Mouse (Mus musculus): Measurements from ENCODE around the gene Gstm1. TPM values are rescaled to one million over a fixed set of nuclear protein-coding genes. Genes with fewer than 3 reads are reported as not detected.

Gstm1 gene
- total and polyA plus RNA-seq, 3 experiments, result 0.31 to 6.7 TPM; not detected in 1

DNA sequence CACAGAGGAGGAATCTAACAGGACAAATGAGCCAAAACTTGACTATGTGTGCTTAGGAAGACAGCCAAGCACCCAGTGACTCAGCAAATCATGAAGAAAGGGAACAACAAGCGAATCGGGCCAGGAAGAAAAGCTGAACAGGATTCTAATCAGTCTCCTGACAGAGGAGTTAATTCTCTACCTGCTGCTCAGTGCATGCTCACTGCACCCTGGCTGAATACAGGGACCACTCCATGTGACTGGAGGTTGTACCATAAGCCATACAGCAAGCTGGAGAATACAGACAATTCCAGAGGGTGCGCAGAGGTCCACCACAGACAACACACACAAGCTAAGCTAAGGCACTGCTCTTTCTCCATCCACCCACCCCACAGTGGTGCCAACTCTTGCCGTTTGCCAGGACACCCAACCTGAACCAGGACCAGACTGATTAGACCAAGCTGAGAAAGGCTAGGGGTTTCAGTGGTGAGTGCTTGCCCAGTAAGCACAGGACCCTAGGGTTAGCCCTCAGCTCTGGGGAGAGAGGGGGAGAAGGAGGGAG lies 4.4 kb downstream of the Gstm1 start (continued):
- TF ChIP-seq MEF2A (IDR thresholded peaks at IDR 0.05; ENCODE audit: extremely low read depth, insufficient replicate concordance, low read depth, low read length, poor library complexity, severe bottlenecking), result no peak

DNA sequence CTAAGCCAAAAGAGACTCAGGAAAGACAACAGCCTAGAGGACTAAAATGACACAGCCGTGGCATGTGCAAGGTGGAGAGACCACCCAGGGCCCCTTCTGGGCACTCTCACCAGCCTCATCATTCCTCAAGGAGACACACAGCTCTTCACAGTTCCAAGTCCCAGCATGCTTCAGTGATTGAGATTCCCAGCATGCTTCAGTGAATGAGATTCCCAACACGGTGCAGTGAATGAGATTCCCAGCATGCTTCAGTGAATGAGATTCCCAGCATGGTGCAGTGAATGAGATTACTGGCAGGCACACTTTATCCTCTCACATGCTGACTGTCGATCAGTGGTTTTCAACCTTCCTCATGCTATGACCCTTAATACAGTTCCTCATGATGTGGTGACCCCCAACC lies 6.2 kb downstream of the Gstm1 start:
- Histone ChIP-seq H3K9me3 (replicated peaks; ENCODE audit: insufficient read depth, low read length) (no peaks in the 10 kb centered on the region), H3K36me3 (ENCODE audit: control insufficient read depth in 1 of 2, insufficient read depth in 2 of 2, low read length in 2 of 2) (peaks cover 0 to 3% of the 10 kb centered on the region in 2 experiments; a peak in 1 of 4 replicates), H3K27ac (ENCODE audit: control insufficient read depth, low read depth, low read length) (no peak overlapping the region), H3K4me1 (ENCODE audit: control insufficient read depth in 1 of 2, insufficient read depth in 2 of 2, low read length in 2 of 2) (peaks cover 0 to 9% of the 10 kb centered on the region in 2 experiments; a peak in 2 of 4 replicates), H3K79me2 (ENCODE audit: control insufficient read depth, insufficient read depth, low read length, poor library complexity) (no peaks in the 10 kb centered on the region), H3K27me3 (ENCODE audit: control insufficient read depth in 1 of 2, insufficient read depth in 2 of 2, low read length in 2 of 2) (peaks cover 0 to 2% of the 10 kb centered on the region in 2 experiments; a peak in 1 of 4 replicates), H3K9ac (ENCODE audit: control insufficient read depth, low read depth, low read length, poor library complexity, severe bottlenecking) (no peak overlapping the region), H3K4me3 (ENCODE audit: control insufficient read depth in 1 of 2, insufficient read depth in 1 of 2, low read depth in 2 of 2, low read length in 2 of 2) (no peak overlapping the region)
- DNase-seq (ENCODE audit: low read depth, low spot score), result no peak
- TF ChIP-seq MAZ (IDR thresholded peaks at IDR 0.05; ENCODE audit: low read depth, low read length), result no peak
- TF ChIP-seq MYB (IDR thresholded peaks at IDR 0.05; ENCODE audit: low read depth, low read length), result no peak
- no peak for TF ChIP-seq GABPA (IDR thresholded peaks at IDR 0.05; ENCODE audit: low read depth, low read length)
- no peak for TF ChIP-seq SIN3A (IDR thresholded peaks at IDR 0.05; ENCODE audit: low read length)
- no peak for TF ChIP-seq ELF1 (IDR thresholded peaks at IDR 0.05; ENCODE audit: low read depth, low read length)
- no peak for TF ChIP-seq KAT2A (conservative IDR thresholded peaks at IDR 0.05; ENCODE audit: low read depth, low read length)
- TF ChIP-seq EP300 (IDR thresholded peaks at IDR 0.05; ENCODE audit: low read depth in 1 of 2, low read length in 2 of 2), result no peak
- TF ChIP-seq MXI1 (IDR thresholded peaks at IDR 0.05; ENCODE audit: low read depth, low read length), result no peak
- no peak for TF ChIP-seq MAX (IDR thresholded peaks at IDR 0.05; ENCODE audit: low read length)
- TF ChIP-seq TAL1 (IDR thresholded peaks at IDR 0.05; ENCODE audit: low read length), result no peak
- no peak for TF ChIP-seq MEF2A (IDR thresholded peaks at IDR 0.05; ENCODE audit: extremely low read depth, insufficient replicate concordance, low read depth, low read length, poor library complexity, severe bottlenecking)
- no peak for TF ChIP-seq TCF12 (IDR thresholded peaks at IDR 0.05; ENCODE audit: low read depth, low read length)
- no peak for TF ChIP-seq MAFK (IDR thresholded peaks at IDR 0.05; ENCODE audit: borderline replicate concordance, low read depth, low read length)
- no peak for TF ChIP-seq CHD2 (IDR thresholded peaks at IDR 0.05; ENCODE audit: low read length)
- no peak for TF ChIP-seq GATA1 (IDR thresholded peaks at IDR 0.05; ENCODE audit: low read depth, low read length)
- TF ChIP-seq ZMIZ1 (IDR thresholded peaks at IDR 0.05; ENCODE audit: low read depth, low read length), result no peak

DNA sequence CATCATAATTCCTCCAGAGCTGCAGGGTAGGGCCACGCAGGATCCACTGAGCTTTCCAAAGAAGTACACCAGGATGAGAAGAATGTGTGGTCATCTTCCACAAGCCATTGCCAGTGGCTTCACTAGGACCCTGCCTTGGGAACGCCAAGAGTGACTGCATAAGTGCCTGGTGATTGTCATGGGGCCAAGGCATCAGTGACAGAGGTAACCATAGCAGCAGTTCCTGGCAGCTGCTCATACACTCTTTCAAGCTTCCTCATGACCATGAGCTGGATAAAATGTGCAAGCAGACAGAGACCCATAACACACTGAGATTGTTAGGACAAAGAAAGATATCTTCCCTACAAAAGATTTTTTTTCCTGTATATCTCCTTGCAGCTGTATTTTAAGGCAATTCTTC lies 7.5 kb downstream of the Gstm1 start:
- peaks cover 0 to 3% of the 10 kb centered on the region in 2 experiments; a peak in 1 of 4 replicates for H3K36me3 ChIP-seq (ENCODE audit: control insufficient read depth in 1 of 2, insufficient read depth in 2 of 2, low read length in 2 of 2)
- no peak for TF ChIP-seq CTCF (IDR thresholded peaks at IDR 0.05 in 2 of 3, conservative IDR thresholded peaks at IDR 0.05 in 1 of 3; ENCODE audit: control insufficient read depth in 1 of 3, insufficient read depth in 1 of 3, low read depth in 2 of 3, low read length in 3 of 3, poor library complexity in 1 of 3, severe bottlenecking in 1 of 3)
- TF ChIP-seq TCF12 (IDR thresholded peaks at IDR 0.05; ENCODE audit: low read depth, low read length), result no peak
- no peak for TF ChIP-seq UBTF (IDR thresholded peaks at IDR 0.05; ENCODE audit: borderline replicate concordance, insufficient read depth, low read depth, low read length)
- TF ChIP-seq POLR2A (IDR thresholded peaks at IDR 0.05; ENCODE audit: control insufficient read depth in 1 of 2, insufficient read depth in 1 of 2, low read depth in 1 of 2, low read length in 2 of 2, poor library complexity in 1 of 2), result no peak
- TF ChIP-seq BHLHE40 (IDR thresholded peaks at IDR 0.05; ENCODE audit: borderline replicate concordance, low read depth, low read length), result no peak
- no peak for TF ChIP-seq MEF2A (IDR thresholded peaks at IDR 0.05; ENCODE audit: extremely low read depth, insufficient replicate concordance, low read depth, low read length, poor library complexity, severe bottlenecking)

More for the DNA sequence above, 7.5 kb downstream of the Gstm1 start:
- peaks cover 0 to 2% of the 10 kb centered on the region in 2 experiments; a peak in 1 of 4 replicates for H3K27me3 ChIP-seq (ENCODE audit: control insufficient read depth in 1 of 2, insufficient read depth in 2 of 2, low read length in 2 of 2)
- H3K4me3 ChIP-seq (ENCODE audit: control insufficient read depth in 1 of 2, insufficient read depth in 1 of 2, low read depth in 2 of 2, low read length in 2 of 2), result no peak overlapping the region
- no peak overlapping the region for H3K27ac ChIP-seq (ENCODE audit: control insufficient read depth, low read depth, low read length)
- H3K79me2 ChIP-seq (ENCODE audit: control insufficient read depth, insufficient read depth, low read length, poor library complexity), result no peaks in the 10 kb centered on the region
- no peak overlapping the region for H3K9ac ChIP-seq (ENCODE audit: control insufficient read depth, low read depth, low read length, poor library complexity, severe bottlenecking)
- DNase-seq (ENCODE audit: low read depth, low spot score), result no peak
- H3K9me3 ChIP-seq (replicated peaks; ENCODE audit: insufficient read depth, low read length), result no peaks in the 10 kb centered on the region
- H3K4me1 ChIP-seq (ENCODE audit: control insufficient read depth in 1 of 2, insufficient read depth in 2 of 2, low read length in 2 of 2), result peaks cover 0 to 9% of the 10 kb centered on the region in 2 experiments; a peak in 2 of 4 replicates

Measured in MEL (cell line).